In the genomic region with DNA sequence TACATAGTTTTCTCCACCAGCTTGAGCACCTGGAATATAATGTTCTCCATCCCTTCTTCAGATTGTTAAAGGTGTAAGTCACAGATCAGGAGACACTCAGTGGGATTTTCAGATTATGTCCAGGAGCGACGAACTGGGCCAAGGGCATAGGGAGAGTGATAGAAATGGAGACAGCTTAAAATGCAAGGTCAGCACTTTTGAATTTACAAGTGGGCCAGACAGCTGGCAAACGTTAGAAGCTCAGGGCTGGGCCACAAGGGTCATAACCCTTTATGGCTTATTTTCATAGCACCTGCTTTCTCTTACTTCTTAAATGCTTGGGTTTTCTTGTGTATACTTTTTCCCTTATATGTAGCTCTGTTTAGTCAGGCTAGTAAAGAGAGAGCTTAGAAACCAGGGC, we compare ENCODE assay signal across 25 mouse cellular contexts.
"Had no signal": no experiment of that assay in that cellular context is flagged by ENCODE, and none has a peak within 500 bp of the region (broad histone marks: within the 10 kb centered on the region; RNA-seq: fewer than 3 reads in every experiment).

No protein-coding gene starts in this region.

- H3K9ac ChIP-seq: heart, embryonic 12.5 days; hindbrain, embryonic 12.5 days; hindbrain, embryonic 15.5 days; kidney, embryonic 15.5 days; limb, embryonic 13.5 days; limb, embryonic 15.5 days; liver, embryonic 12.5 days; liver, embryonic 14.5 days had no signal

- ATAC-seq: hindbrain, postnatal 0 days; intestine, embryonic 16.5 days; liver, embryonic 12.5 days had no signal

- H3K9me3 ChIP-seq: heart, embryonic 10.5 days; heart, embryonic 12.5 days; hindbrain, embryonic 10.5 days; hindbrain, embryonic 12.5 days; hindbrain, embryonic 15.5 days; kidney, embryonic 15.5 days; limb, embryonic 13.5 days; limb, embryonic 15.5 days; liver, embryonic 12.5 days had no signal

- H3K4me2 ChIP-seq: heart, embryonic 12.5 days; hindbrain, embryonic 12.5 days; hindbrain, embryonic 15.5 days; kidney, embryonic 15.5 days; limb, embryonic 13.5 days; limb, embryonic 15.5 days; liver, embryonic 12.5 days had no signal

- H3K4me3 ChIP-seq: heart, embryonic 10.5 days; heart, embryonic 12.5 days; hindbrain, embryonic 10.5 days; hindbrain, embryonic 12.5 days; hindbrain, embryonic 15.5 days; kidney, embryonic 15.5 days; layer of hippocampus, adult 2 months; limb, embryonic 13.5 days; limb, embryonic 15.5 days; liver, embryonic 12.5 days had no signal

- DNase-seq: gastrocnemius, postnatal 10 days; gastrocnemius, postnatal 25 days; heart, adult 18-20 months; heart, postnatal 4 days; kidney, adult 11 months; kidney, adult 2 months; kidney, adult 9 months; kidney, postnatal 14 days; kidney, postnatal 4 days; left cerebral cortex, postnatal 4 days; lung, adult 18-20 months had no signal

- H3K4me1 ChIP-seq: heart, embryonic 10.5 days; hindbrain, embryonic 10.5 days; hindbrain, embryonic 12.5 days; hindbrain, embryonic 15.5 days; kidney, embryonic 15.5 days; liver, embryonic 12.5 days had no signal

- H3K36me3 ChIP-seq: heart, embryonic 10.5 days; heart, embryonic 12.5 days; hindbrain, embryonic 10.5 days; hindbrain, embryonic 12.5 days; hindbrain, embryonic 15.5 days; kidney, embryonic 15.5 days; limb, embryonic 13.5 days; limb, embryonic 15.5 days; liver, embryonic 12.5 days had no signal

- H3K27me3 ChIP-seq: heart, embryonic 12.5 days; hindbrain, embryonic 12.5 days; hindbrain, embryonic 15.5 days; kidney, embryonic 15.5 days; limb, embryonic 13.5 days; limb, embryonic 15.5 days; liver, embryonic 12.5 days had no signal

- H3K27ac ChIP-seq: heart, embryonic 10.5 days; hindbrain, embryonic 10.5 days; hindbrain, embryonic 12.5 days; hindbrain, embryonic 15.5 days; hindbrain, postnatal 0 days; kidney, embryonic 15.5 days; kidney, postnatal 0 days; layer of hippocampus, adult 2 months; limb, embryonic 13.5 days; limb, embryonic 15.5 days; liver, embryonic 12.5 days; liver, embryonic 14.5 days had no signal
